Mouse (Mus musculus) limb, embryonic 12.5 days (tissue): ENCODE measurements around the gene Lxn. TPM values are rescaled to one million over a fixed set of nuclear protein-coding genes. Genes with fewer than 3 reads are reported as not detected.

ENCODE experiments used
- ATAC-seq: fragments of 200-750 bp; cut with Nextera tagmentation; 2 replicates; pipeline ENCODE4 v1.8.0; 2017; ENCODE audit warnings: low read depth, moderate TSS enrichment; ENCODE audit not compliant: insufficient number of reproducible peaks, insufficient read depth, low FRiP score, low TSS enrichment
- H3K27ac ChIP-seq: fragments of 300-500 bp; sonication (generic); 2 replicates; pipeline ENCODE4 v1.5.1; 2016; ENCODE audit warnings: mild to moderate bottlenecking, moderate library complexity
- H3K27me3 ChIP-seq: fragments of 300-500 bp; sonication (generic); 2 replicates; pipeline ENCODE4 v1.6.1; 2016; ENCODE audit warnings: mild to moderate bottlenecking, moderate library complexity
- H3K36me3 ChIP-seq: fragments of 300-500 bp; sonication (generic); 2 replicates; pipeline ENCODE4 v1.6.1; 2016; ENCODE audit warnings: mild to moderate bottlenecking, moderate library complexity
- H3K4me1 ChIP-seq: fragments of 300-500 bp; sonication (generic); replicated peaks from 2 replicates; pipeline ENCODE4 v1.6.1; 2016
- H3K4me2 ChIP-seq: fragments of 300-500 bp; sonication (generic); 2 replicates; pipeline ENCODE4 v1.6.1; 2016; ENCODE audit warnings: mild to moderate bottlenecking, moderate library complexity
- H3K4me3 ChIP-seq: fragments of 300-500 bp; sonication (generic); replicated peaks from 2 replicates; pipeline ENCODE4 v1.5.1; 2016; ENCODE audit warnings: mild to moderate bottlenecking
- H3K9ac ChIP-seq: fragments of 300-500 bp; sonication (generic); replicated peaks from 2 replicates; pipeline ENCODE4 v1.6.1; 2016; ENCODE audit warnings: mild to moderate bottlenecking, moderate library complexity
- H3K9me3 ChIP-seq: fragments of 300-500 bp; sonication (generic); 2 replicates; pipeline ENCODE4 v1.6.1; 2016; ENCODE audit warnings: mild to moderate bottlenecking, moderate library complexity
- WGBS: fragments of 180-500 bp; shearing (Covaris S2); methylation state at CpG from one replicate; pipeline ENCODE4 v1.1.7; 2016; 5-methylcytosine and 5-hydroxymethylcytosine counted together
- polyA plus RNA-seq: library from polyadenylated mRNA; unstranded; fragments of >200 nt; fragmentation: Nextera tagmentation; extraction: Ambion mirVana; gene quantifications from 2 replicates; pipeline ENCODE4 v1.2.1, GENCODE M21; 2016

Gene Lxn
- 95.8 and 102 TPM in 2 replicates for polyA plus RNA-seq

DNA sequence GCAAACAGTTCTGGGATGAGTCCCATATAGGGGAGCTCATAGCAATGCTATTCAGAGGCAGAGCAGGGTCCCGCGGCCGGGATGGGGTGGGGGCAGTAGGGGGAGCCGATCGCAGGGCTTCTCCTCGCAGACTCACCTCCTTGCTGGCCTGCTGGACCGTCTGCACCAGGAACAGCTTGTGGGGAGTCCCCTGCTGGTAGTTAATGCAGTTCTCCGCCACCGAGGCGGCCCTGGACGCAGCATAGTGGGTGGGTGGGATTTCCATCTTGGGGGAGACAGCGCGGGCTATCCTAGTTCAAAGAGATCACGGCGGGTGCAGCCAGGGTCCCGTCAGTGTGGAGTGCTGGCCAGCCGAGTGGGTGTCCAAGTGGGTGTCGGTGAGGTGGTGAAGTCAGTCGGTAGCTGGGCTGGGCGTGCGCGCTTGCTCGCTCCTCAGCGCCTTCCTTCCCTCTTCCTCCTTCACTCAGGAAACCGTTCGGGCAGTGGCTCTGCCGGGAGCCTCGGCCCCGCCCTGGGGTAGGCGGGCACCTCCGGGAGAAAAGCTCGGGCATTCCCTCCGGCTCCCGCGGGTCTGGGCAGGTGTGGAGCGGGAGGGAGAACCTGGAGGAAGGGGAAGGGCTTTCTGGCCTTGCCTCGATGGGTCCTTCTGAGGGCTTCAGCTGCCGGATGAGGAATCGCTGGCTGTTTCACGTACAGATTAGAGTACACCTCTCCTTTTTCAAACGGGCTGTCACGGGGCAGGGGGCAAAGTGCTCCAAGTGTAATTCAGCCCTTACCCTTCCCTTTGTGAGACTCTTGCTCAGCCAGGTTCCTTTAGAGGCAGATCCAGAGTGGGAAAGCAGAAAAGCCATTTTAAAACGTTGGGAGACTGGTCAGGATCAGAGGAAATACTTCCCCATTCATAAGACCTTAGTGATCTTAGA lies at the start of gene Lxn:
TSS of gene Lxn (minus strand) at position 477 of the 923 bp plus-strand sequence.
- under 1% methylated on average over 41 of the region's 43 CpGs for WGBS
- H3K9me3 ChIP-seq, result no peaks in the 10 kb centered on the region

DNA sequence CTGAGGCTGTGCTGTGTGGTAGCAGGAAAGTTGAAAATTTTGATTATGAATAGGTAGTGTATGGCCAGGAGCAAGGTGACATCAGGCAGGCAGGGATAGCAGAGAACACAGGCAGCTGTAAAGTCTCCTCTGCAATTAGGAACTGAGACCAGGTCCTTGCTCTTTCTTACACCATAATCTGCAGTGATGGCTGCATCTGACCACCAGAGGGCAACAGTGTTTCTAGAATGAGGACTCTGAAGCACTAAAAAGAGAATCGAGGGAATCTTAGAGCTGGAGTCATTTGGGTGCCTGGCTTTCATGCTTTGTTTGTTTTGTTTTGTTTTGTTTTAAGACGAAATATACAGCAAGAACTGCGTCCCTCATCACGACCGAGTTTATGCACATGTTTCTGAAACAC lies 49.1 kb upstream of the Lxn start:
- no peaks in the 10 kb centered on the region for H3K36me3 ChIP-seq
- no peak overlapping the region for H3K27ac ChIP-seq
- ATAC-seq, result no peak
- H3K4me1 ChIP-seq, result peaks cover 10% of the 10 kb centered on the region
- WGBS, result 5% methylated on average over 5 of the region's 5 CpGs
- no peaks in the 10 kb centered on the region for H3K9me3 ChIP-seq
- no peak overlapping the region for H3K4me2 ChIP-seq
- no peak overlapping the region for H3K4me3 ChIP-seq
- H3K9ac ChIP-seq, result no peak overlapping the region
- peaks cover 43% of the 10 kb centered on the region for H3K27me3 ChIP-seq

More for the DNA sequence above, at the start of gene Lxn:
- peak within 1 kb of the TSS; percentile 71 for H3K4me2 ChIP-seq
- peaks cover 17% of the 10 kb centered on the region for H3K4me1 ChIP-seq
- peak within 1 kb of the TSS; percentile 67 for H3K4me3 ChIP-seq
- peak within 1 kb of the TSS; percentile 78 for H3K9ac ChIP-seq
- ATAC-seq, result peak; percentile 89
- H3K27ac ChIP-seq, result peak within 1 kb of the TSS; percentile 86
- H3K36me3 ChIP-seq, result peaks cover 29% of the 10 kb centered on the region
- no peaks in the 10 kb centered on the region for H3K27me3 ChIP-seq

DNA sequence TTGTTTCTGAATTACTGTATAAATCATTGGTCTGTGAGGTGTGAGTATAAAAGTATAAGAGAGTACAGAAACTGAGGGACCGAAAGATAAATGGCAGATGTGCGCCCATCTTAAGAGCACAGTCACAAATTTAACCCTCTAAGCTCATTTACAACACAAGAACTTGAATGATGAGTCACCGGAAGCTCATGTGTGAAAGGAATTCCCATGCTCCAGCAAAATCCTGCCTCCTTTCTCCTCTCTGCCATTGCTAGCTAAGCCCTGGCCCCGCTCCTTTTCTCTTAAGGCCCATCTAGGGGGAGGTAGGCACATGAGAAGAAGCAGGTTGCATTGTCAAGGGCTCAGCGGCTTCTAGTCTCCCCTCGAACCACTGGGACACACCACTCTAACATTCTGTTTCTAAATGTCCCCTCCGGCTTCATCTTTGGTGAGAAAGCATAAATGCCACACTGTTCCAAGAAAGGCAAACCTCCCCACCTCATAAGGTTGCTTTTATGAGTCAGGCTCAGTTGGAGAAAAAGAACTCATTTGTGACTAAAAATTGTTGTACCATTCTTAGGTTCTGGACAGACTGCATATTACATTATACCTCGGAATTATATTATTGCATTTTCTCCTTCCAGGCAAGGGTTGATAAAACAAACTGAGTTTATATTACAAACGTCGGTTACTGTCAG lies 44.6 kb upstream of the Lxn start:
- Histone ChIP-seq H3K27ac (no peak overlapping the region), H3K27me3 (0 out of 2 replicates have a peak, but pooled peaks cover 2% of the 10 kb centered on the region), H3K4me2 (no peak overlapping the region), H3K9me3 (no peaks in the 10 kb centered on the region), H3K4me3 (no peak overlapping the region), H3K36me3 (no peaks in the 10 kb centered on the region), H3K9ac (no peak overlapping the region), H3K4me1 (no peaks in the 10 kb centered on the region)
- no peak for ATAC-seq
- 76% methylated on average over 10 of the region's 10 CpGs for WGBS

GRCm38 (mm10) chr3:67505286-67505685 lies 41.6 kb upstream of the Lxn start:
- ATAC-seq, result no peak
- 81% methylated on average over 2 of the region's 2 CpGs for WGBS
- Histone ChIP-seq H3K27me3 (no peaks in the 10 kb centered on the region), H3K4me3 (no peak overlapping the region), H3K9me3 (no peaks in the 10 kb centered on the region), H3K9ac (no peak overlapping the region), H3K36me3 (no peaks in the 10 kb centered on the region), H3K4me2 (no peak overlapping the region), H3K4me1 (no peaks in the 10 kb centered on the region), H3K27ac (no peak overlapping the region)

DNA sequence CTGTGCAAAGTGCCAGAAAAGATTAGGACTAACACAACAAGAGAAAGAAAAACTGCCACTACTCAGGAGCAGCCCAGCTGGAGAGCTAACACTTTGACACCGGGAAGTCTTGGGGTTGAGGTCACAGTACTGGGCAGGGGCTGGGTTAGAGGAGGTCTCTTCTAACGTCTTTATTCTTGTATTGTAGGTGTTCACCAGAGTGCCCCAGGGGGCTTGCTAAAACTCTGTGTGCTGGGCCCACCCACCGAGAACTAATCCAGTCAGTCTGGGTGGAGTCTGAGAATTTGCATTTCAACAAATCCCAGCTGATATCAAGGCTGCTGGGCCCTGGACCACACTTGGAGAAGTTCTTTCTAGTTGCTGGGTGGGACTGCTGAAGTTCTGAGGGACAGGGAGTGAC lies 40.2 kb upstream of the Lxn start:
- no peaks in the 10 kb centered on the region for H3K4me1 ChIP-seq
- H3K4me2 ChIP-seq, result no peak overlapping the region
- peaks cover 5% of the 10 kb centered on the region; the same call in 1 of the 2 replicates for H3K9me3 ChIP-seq
- no peak overlapping the region for H3K9ac ChIP-seq
- ATAC-seq, result peak; percentile 42; the same call in 1 of the 2 replicates
- no peaks in the 10 kb centered on the region for H3K27me3 ChIP-seq
- 18% methylated on average over 3 of the region's 3 CpGs for whole genome bisulfite sequencing
- no peaks in the 10 kb centered on the region for H3K36me3 ChIP-seq
- no peak overlapping the region for H3K27ac ChIP-seq
- no peak overlapping the region for H3K4me3 ChIP-seq

DNA sequence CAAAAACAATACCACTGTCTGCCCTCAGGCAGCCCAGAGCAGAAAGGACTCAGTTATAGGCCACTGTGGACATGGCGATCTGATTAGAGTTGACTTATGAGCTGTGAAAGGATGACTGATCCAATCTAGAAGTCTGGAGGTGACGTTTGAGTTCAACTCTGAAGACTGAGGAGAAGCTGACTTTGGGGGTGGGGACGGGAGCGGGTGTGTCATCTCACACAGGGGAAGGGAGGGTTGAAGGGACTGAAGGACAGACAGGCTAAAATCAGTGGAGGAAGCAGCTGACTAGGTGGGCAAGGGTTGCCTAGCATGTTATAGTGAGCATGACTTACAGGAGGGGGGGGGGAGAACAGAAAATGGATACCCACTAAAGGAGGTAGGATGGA lies 35.7 kb upstream of the Lxn start:
- WGBS, result 86% methylated on average over 4 of the region's 4 CpGs
- H3K27ac ChIP-seq, result no peak overlapping the region
- no peak overlapping the region for H3K9ac ChIP-seq
- no peak for ATAC-seq
- no peaks in the 10 kb centered on the region for H3K27me3 ChIP-seq
- H3K4me1 ChIP-seq, result no peaks in the 10 kb centered on the region
- H3K4me2 ChIP-seq, result no peak overlapping the region
- peaks cover 10% of the 10 kb centered on the region; the same call in 1 of the 2 replicates for H3K9me3 ChIP-seq
- no peaks in the 10 kb centered on the region for H3K36me3 ChIP-seq
- no peak overlapping the region for H3K4me3 ChIP-seq

GRCm38 (mm10) chr3:67498773-67499405 lies 35.2 kb upstream of the Lxn start:
- ATAC-seq, result no peak
- H3K4me1 ChIP-seq, result peaks cover 2% of the 10 kb centered on the region; the same call in 1 of the 2 replicates
- no peak overlapping the region for H3K4me3 ChIP-seq
- H3K27ac ChIP-seq, result no peak overlapping the region
- H3K4me2 ChIP-seq, result no peak overlapping the region
- peaks cover 10% of the 10 kb centered on the region; the same call in 1 of the 2 replicates for H3K9me3 ChIP-seq
- H3K36me3 ChIP-seq, result no peaks in the 10 kb centered on the region
- H3K9ac ChIP-seq, result no peak overlapping the region
- 93% methylated on average over 8 of the region's 8 CpGs for WGBS
- H3K27me3 ChIP-seq, result no peaks in the 10 kb centered on the region

DNA sequence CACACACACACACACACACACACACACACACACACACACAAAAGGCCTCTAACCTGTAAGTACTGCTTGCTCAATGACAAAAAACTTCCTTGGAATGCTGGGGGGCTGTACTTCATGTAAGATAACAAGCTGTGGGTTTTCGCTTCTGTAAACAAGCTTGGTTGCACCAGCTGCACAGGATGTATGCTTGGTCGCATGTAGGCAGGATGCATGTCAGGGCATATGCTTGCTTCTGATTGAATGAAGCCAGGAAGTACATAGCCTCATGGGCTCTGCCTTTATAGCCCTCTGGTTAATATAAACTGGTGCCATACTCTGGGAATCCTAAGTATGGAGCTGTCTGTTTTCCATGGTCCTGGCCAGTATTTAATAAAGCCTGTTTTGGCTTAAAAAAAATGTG lies 34.3 kb upstream of the Lxn start:
- Histone ChIP-seq H3K9ac (no peak overlapping the region), H3K4me2 (no peak overlapping the region), H3K36me3 (no peaks in the 10 kb centered on the region), H3K27me3 (no peaks in the 10 kb centered on the region), H3K4me3 (no peak overlapping the region), H3K4me1 (peaks cover 11% of the 10 kb centered on the region), H3K9me3 (peaks cover 10% of the 10 kb centered on the region; the same call in 1 of the 2 replicates), H3K27ac (no peak overlapping the region)
- 84% methylated on average over 2 of the region's 2 CpGs for WGBS
- ATAC-seq, result no peak

GRCm38 (mm10) chr3:67496310-67496709 lies 32.6 kb upstream of the Lxn start:
- Histone ChIP-seq H3K4me2 (no peak overlapping the region), H3K9me3 (peaks cover 10% of the 10 kb centered on the region; the same call in 1 of the 2 replicates), H3K9ac (no peak overlapping the region), H3K27me3 (no peaks in the 10 kb centered on the region), H3K36me3 (no peaks in the 10 kb centered on the region), H3K4me3 (no peak overlapping the region), H3K4me1 (peaks cover 12% of the 10 kb centered on the region), H3K27ac (no peak overlapping the region)
- ATAC-seq, result no peak
- WGBS, result 88% methylated on average over 10 of the region's 10 CpGs

GRCm38 (mm10) chr3:67493132-67493531 lies 29.4 kb upstream of the Lxn start:
- H3K4me1 ChIP-seq, result peaks cover 12% of the 10 kb centered on the region
- no peak overlapping the region for H3K9ac ChIP-seq
- no peak overlapping the region for H3K27ac ChIP-seq
- no peak for ATAC-seq
- no peaks in the 10 kb centered on the region for H3K27me3 ChIP-seq
- no peaks in the 10 kb centered on the region for H3K36me3 ChIP-seq
- no peak overlapping the region for H3K4me2 ChIP-seq
- no peak overlapping the region for H3K4me3 ChIP-seq
- H3K9me3 ChIP-seq, result no peaks in the 10 kb centered on the region
- 74% methylated on average over 8 of the region's 8 CpGs for WGBS
